Mouse (Mus musculus): ENCODE measurements around the gene Cdc14a. TPM values are rescaled to one million over a fixed set of nuclear protein-coding genes. Genes with fewer than 3 reads are reported as not detected.

Cdc14a gene
- polyA plus RNA-seq, 1 experiment from 2014 or later, result 15.3 TPM

DNA sequence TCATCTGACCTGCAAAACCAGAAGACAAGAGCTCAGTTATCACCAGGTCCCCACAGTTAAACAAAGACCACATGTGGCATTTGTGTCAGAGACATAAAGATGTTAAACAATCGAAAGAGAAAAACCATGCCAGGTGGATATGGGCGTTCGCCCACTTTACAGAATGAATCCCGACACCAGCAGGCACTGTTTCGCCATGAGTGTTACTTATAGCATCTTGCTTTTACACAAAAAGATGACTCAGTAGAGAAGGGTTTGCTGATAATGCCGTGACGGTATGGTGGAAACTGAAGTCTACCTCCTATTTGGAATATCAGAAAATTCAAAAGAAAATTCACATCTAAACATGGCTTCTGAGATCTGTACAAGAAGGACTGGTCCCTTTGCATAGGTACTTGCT is 126.7 kb downstream of the Cdc14a start:
- Histone ChIP-seq H3K4me2 (ENCODE audit: low read depth, low read length) (no peak overlapping the region), H3K9ac (replicated peaks; ENCODE audit: low read length) (no peak overlapping the region), H3K4me1 (ENCODE audit: control insufficient read depth, insufficient read depth, low read length) (no peaks in the 10 kb centered on the region), H3K36me3 (replicated peaks; ENCODE audit: control insufficient read depth, insufficient read depth, low read depth, low read length) (no peaks in the 10 kb centered on the region; the same call in 1 of the 2 replicates), H3K27ac (replicated peaks; ENCODE audit: low read depth, low read length) (no peak overlapping the region), H3K4me3 (ENCODE audit: low read depth, low read length) (no peak overlapping the region), H3K9me3 (replicated peaks; ENCODE audit: control insufficient read depth, low read length) (no peaks in the 10 kb centered on the region), H3K27me3 (ENCODE audit: control insufficient read depth, insufficient read depth, low read length) (no peaks in the 10 kb centered on the region)
- 95% methylated on average over 7 of the region's 7 CpGs for WGBS
- DNase-seq (ENCODE audit: low spot score) (no peak), ATAC-seq (replicated peaks; ENCODE audit: insufficient number of reproducible peaks, low FRiP score, low TSS enrichment, low read depth) (no peak)

DNA sequence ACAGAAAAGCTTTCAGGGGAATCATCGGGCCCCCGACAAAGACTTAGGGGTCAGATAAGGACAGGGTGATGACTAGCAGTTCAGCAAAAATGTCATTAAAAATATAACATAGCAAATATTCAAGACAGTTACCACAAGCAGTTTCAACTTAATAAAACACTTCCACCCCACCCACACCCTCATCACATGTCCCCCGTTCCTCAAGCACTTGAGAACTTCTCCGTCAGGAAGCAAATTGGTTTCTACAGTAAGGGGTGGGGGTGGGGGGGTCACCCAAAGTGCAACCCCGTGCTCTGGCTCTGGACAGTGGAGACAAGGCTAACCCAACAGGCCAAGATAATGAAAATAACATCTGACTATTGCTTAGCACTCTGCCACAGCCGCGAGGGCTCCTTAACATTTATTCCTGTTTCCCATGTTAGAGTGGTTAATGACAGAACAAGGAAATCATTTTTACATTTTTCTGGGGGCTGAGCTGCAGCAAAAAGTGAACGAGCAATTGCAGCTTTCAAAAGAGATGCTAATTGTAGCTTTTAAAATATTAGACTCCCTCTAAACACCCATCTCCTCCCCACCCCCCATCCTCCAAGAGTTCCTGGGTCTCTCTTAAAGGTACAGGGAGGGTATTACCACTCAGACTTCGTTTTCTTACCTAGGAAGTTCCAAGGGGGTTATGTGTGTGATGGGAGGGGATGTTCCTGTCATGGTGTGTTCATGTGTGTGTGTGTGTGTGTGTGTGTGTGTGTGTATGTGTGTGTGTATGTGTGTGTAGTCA is 133.6 kb downstream of the Cdc14a start:
- WGBS, result 87% methylated on average over 9 of the region's 9 CpGs
- H3K4me3 ChIP-seq (ENCODE audit: low read depth, low read length), result no peak overlapping the region
- no peak overlapping the region for H3K27ac ChIP-seq (replicated peaks; ENCODE audit: low read depth, low read length)
- no peaks in the 10 kb centered on the region for H3K9me3 ChIP-seq (replicated peaks; ENCODE audit: control insufficient read depth, low read length)
- no peak overlapping the region for H3K4me2 ChIP-seq (ENCODE audit: low read depth, low read length)
- no peak overlapping the region for H3K9ac ChIP-seq (replicated peaks; ENCODE audit: low read length)
- no peaks in the 10 kb centered on the region for H3K27me3 ChIP-seq (ENCODE audit: control insufficient read depth, insufficient read depth, low read length)
- ATAC-seq (replicated peaks; ENCODE audit: insufficient number of reproducible peaks, low FRiP score, low TSS enrichment, low read depth) (no peak), DNase-seq (ENCODE audit: low spot score) (no peak)
- no peaks in the 10 kb centered on the region for H3K4me1 ChIP-seq (ENCODE audit: control insufficient read depth, insufficient read depth, low read length)
- H3K36me3 ChIP-seq (replicated peaks; ENCODE audit: control insufficient read depth, insufficient read depth, low read depth, low read length), result peaks cover 2% of the 10 kb centered on the region; the same call in 1 of the 2 replicates

DNA sequence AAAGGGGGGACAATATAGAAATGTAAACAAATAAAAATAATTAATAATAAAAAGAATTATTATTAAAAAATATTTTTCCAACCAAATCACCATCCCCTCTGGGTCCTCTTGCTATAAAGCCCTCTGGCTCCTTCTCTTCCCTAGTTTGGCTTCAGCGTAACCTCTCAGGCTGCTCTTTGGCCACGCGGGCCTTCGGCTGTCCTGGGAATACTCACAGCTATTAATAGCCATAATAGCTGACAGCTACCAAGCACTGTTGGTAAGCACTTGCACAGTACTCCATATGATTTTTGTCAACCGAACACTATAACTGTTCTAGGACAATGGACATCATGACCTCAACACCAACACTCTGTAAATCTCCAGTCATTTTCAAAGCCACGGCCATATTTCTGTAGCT is 135.0 kb downstream of the Cdc14a start:
- H3K9me3 ChIP-seq (replicated peaks; ENCODE audit: control insufficient read depth, low read length), result no peaks in the 10 kb centered on the region
- no peak overlapping the region for H3K4me3 ChIP-seq (ENCODE audit: low read depth, low read length)
- H3K27ac ChIP-seq (replicated peaks; ENCODE audit: low read depth, low read length), result no peak overlapping the region
- ATAC-seq (replicated peaks; ENCODE audit: insufficient number of reproducible peaks, low FRiP score, low TSS enrichment, low read depth) (no peak), DNase-seq (ENCODE audit: low spot score) (no peak)
- H3K9ac ChIP-seq (replicated peaks; ENCODE audit: low read length), result no peak overlapping the region
- H3K36me3 ChIP-seq (replicated peaks; ENCODE audit: control insufficient read depth, insufficient read depth, low read depth, low read length), result peaks cover 2% of the 10 kb centered on the region; the same call in 1 of the 2 replicates
- 91% methylated on average over 6 of the region's 6 CpGs for whole genome bisulfite sequencing
- H3K4me1 ChIP-seq (ENCODE audit: control insufficient read depth, insufficient read depth, low read length), result no peaks in the 10 kb centered on the region
- no peak overlapping the region for H3K4me2 ChIP-seq (ENCODE audit: low read depth, low read length)
- H3K27me3 ChIP-seq (ENCODE audit: control insufficient read depth, insufficient read depth, low read length), result no peaks in the 10 kb centered on the region

DNA sequence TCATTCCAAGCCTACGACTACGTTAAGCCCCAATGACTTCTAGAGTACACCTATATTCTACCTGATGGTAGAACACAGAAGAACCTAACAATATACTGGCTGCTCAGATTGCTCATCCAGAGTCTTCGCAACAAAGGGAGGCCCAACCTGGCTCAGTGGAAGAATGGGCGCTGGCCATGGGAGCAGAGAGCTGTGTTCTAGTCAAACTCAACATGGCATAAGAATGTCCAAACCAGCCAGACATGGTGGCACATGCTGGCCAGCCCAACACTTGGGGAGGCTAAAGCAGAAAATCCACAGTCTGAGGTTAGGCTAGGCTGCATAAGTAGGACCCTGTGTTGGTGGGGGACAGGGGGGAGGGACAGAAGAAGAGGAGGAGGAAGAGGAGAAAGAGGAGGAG is 139.1 kb downstream of the Cdc14a start:
- Histone ChIP-seq H3K9me3 (replicated peaks; ENCODE audit: control insufficient read depth, low read length) (no peaks in the 10 kb centered on the region), H3K4me2 (ENCODE audit: low read depth, low read length) (no peak overlapping the region), H3K4me1 (ENCODE audit: control insufficient read depth, insufficient read depth, low read length) (no peaks in the 10 kb centered on the region), H3K27ac (replicated peaks; ENCODE audit: low read depth, low read length) (no peak overlapping the region), H3K4me3 (ENCODE audit: low read depth, low read length) (no peak overlapping the region), H3K27me3 (ENCODE audit: control insufficient read depth, insufficient read depth, low read length) (no peaks in the 10 kb centered on the region), H3K9ac (replicated peaks; ENCODE audit: low read length) (no peak overlapping the region), H3K36me3 (replicated peaks; ENCODE audit: control insufficient read depth, insufficient read depth, low read depth, low read length) (no peaks in the 10 kb centered on the region)
- ATAC-seq (replicated peaks; ENCODE audit: insufficient number of reproducible peaks, low FRiP score, low TSS enrichment, low read depth) (no peak), DNase-seq (ENCODE audit: low spot score) (no peak)
- whole genome bisulfite sequencing, result 92% methylated on average over 4 of the region's 4 CpGs

DNA sequence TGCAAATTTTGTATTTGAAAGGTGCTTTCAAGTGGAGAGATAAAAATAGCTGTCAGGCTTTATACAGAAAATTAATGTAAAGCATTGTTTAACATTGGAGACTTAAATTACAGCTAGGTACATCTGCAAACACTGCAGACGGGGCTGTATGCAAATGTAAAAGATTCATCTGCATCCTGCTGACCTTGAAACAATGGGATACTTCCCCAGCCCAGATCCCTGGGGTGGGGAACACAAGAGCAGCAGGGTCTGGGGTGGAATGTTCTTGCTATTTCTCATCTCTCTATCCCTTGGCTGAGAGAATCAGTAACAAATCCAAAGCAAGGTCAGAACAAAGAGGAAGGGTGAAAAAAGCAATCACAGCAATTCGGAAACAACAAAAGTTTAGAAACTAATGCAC is 139.8 kb downstream of the Cdc14a start:
- Histone ChIP-seq H3K9ac (replicated peaks; ENCODE audit: low read length) (no peak overlapping the region), H3K4me1 (ENCODE audit: control insufficient read depth, insufficient read depth, low read length) (no peaks in the 10 kb centered on the region), H3K4me3 (ENCODE audit: low read depth, low read length) (no peak overlapping the region), H3K27ac (replicated peaks; ENCODE audit: low read depth, low read length) (no peak overlapping the region), H3K4me2 (ENCODE audit: low read depth, low read length) (no peak overlapping the region), H3K9me3 (replicated peaks; ENCODE audit: control insufficient read depth, low read length) (no peaks in the 10 kb centered on the region), H3K27me3 (ENCODE audit: control insufficient read depth, insufficient read depth, low read length) (no peaks in the 10 kb centered on the region), H3K36me3 (replicated peaks; ENCODE audit: control insufficient read depth, insufficient read depth, low read depth, low read length) (no peaks in the 10 kb centered on the region)
- DNase-seq (ENCODE audit: low spot score) (no peak), ATAC-seq (replicated peaks; ENCODE audit: insufficient number of reproducible peaks, low FRiP score, low TSS enrichment, low read depth) (no peak)
- 53% methylated on average over 2 of the region's 2 CpGs for WGBS

DNA sequence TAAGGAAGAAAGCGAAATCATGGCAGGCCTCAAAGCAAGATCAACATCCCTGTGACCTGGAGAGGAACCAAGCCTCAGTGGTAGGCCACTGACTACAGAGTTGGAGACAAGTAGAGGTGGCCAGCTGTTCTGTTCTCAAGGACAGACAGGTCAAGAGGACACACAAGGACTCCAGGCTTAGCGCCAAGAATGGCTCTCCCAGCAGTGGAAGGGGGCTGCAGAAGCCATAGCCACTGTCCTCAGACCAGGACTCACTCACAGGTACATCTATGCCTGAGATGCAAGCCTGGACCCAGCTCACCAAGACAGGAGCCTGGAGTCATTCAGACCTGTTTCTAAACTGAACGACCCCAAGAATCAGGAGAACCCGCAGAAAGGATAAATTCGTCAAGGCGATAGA is 142.2 kb downstream of the Cdc14a start:
- no peak overlapping the region for H3K27ac ChIP-seq (replicated peaks; ENCODE audit: low read depth, low read length)
- ATAC-seq (replicated peaks; ENCODE audit: insufficient number of reproducible peaks, low FRiP score, low TSS enrichment, low read depth) (no peak), DNase-seq (ENCODE audit: low spot score) (no peak)
- no peaks in the 10 kb centered on the region for H3K9me3 ChIP-seq (replicated peaks; ENCODE audit: control insufficient read depth, low read length)
- H3K4me3 ChIP-seq (ENCODE audit: low read depth, low read length), result no peak overlapping the region
- H3K4me2 ChIP-seq (ENCODE audit: low read depth, low read length), result no peak overlapping the region
- no peaks in the 10 kb centered on the region for H3K36me3 ChIP-seq (replicated peaks; ENCODE audit: control insufficient read depth, insufficient read depth, low read depth, low read length)
- no peaks in the 10 kb centered on the region for H3K27me3 ChIP-seq (ENCODE audit: control insufficient read depth, insufficient read depth, low read length)
- H3K9ac ChIP-seq (replicated peaks; ENCODE audit: low read length), result no peak overlapping the region
- WGBS, result 94% methylated on average over 6 of the region's 6 CpGs
- H3K4me1 ChIP-seq (ENCODE audit: control insufficient read depth, insufficient read depth, low read length), result no peaks in the 10 kb centered on the region

DNA sequence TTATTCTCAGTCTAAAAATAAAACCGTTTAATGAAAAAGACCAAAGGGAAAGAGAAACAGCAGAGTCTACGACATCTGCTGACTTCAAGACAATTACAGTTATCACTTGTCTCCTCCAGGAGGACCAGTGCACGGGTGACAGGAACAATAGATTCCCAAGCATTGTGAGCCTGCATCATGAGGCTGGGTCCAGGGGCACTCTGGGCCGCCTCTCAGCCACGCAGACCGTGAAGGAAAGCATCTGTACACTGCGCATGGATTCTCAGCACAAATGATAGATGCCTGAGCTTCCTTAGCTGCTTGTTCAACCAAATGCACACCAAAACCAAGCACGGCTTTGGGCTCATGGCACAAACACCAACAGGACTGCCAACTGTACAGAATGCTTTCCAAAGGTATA is 146.7 kb downstream of the Cdc14a start:
- DNase-seq (ENCODE audit: low spot score), result no peak
- Histone ChIP-seq H3K4me3 (ENCODE audit: low read depth, low read length) (no peak overlapping the region), H3K36me3 (replicated peaks; ENCODE audit: control insufficient read depth, insufficient read depth, low read depth, low read length) (no peaks in the 10 kb centered on the region), H3K27me3 (ENCODE audit: control insufficient read depth, insufficient read depth, low read length) (no peaks in the 10 kb centered on the region), H3K4me1 (ENCODE audit: control insufficient read depth, insufficient read depth, low read length) (no peaks in the 10 kb centered on the region), H3K27ac (replicated peaks; ENCODE audit: low read depth, low read length) (no peak overlapping the region), H3K9ac (replicated peaks; ENCODE audit: low read length) (no peak overlapping the region), H3K9me3 (replicated peaks; ENCODE audit: control insufficient read depth, low read length) (no peaks in the 10 kb centered on the region), H3K4me2 (ENCODE audit: low read depth, low read length) (no peak overlapping the region)
- 81% methylated on average over 8 of the region's 8 CpGs for WGBS
- no peak for ATAC-seq (replicated peaks; ENCODE audit: insufficient number of reproducible peaks, low FRiP score, low TSS enrichment, low read depth)

DNA sequence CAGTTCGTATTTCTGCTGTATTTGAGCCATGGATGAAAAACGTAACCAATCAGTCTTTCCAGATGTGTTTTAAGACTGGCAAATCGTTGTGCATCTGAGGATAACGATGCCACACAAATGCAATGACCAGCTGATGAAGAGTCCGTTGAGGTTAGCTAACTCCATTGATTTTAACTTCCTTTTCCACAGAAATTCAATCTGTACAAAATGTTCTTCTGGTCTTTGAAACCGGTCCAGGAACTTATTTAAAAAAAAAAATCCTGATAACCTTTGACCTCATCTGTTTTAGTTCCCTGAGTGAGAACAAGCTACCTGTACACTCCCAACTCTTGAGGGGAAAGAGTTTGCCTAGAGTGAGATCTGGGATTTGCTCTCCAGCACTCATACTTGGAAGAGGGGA is 152.2 kb downstream of the Cdc14a start:
- ATAC-seq (replicated peaks; ENCODE audit: insufficient number of reproducible peaks, low FRiP score, low TSS enrichment, low read depth), result no peak
- Histone ChIP-seq H3K9me3 (replicated peaks; ENCODE audit: control insufficient read depth, low read length) (no peaks in the 10 kb centered on the region), H3K4me2 (ENCODE audit: low read depth, low read length) (no peak overlapping the region), H3K4me3 (ENCODE audit: low read depth, low read length) (no peak overlapping the region), H3K36me3 (replicated peaks; ENCODE audit: control insufficient read depth, insufficient read depth, low read depth, low read length) (no peaks in the 10 kb centered on the region), H3K4me1 (ENCODE audit: control insufficient read depth, insufficient read depth, low read length) (no peaks in the 10 kb centered on the region), H3K27me3 (ENCODE audit: control insufficient read depth, insufficient read depth, low read length) (no peaks in the 10 kb centered on the region), H3K27ac (replicated peaks; ENCODE audit: low read depth, low read length) (no peak overlapping the region), H3K9ac (replicated peaks; ENCODE audit: low read length) (no peak overlapping the region)
- DNase-seq (ENCODE audit: low spot score), result no peak
- WGBS, result 85% methylated on average over 6 of the region's 6 CpGs
